Mouse (Mus musculus) liver (tissue): ENCODE measurements at regions not wholly inside any gene's neighbourhood (a gene's known extent, or its start where the extent isn't known, plus 50 kb on each side); places are given as distances from the start of the nearest gene placed in this dataset.

Source experiments
- DNase-seq: peaks from one replicate; pipeline ENCODE4 v3.0.0-alpha.2; 2020; ENCODE audit warnings: mixed read lengths

GRCm38 (mm10) chr10:37314746-37315430, 176.2 kb upstream of the Marcks start:
- no peak for DNase-seq

- no peak for DNase-seq
Observed at GRCm38 (mm10) chr10:37313461-37313860, 174.7 kb upstream of the Marcks start.

- DNase-seq: no peak
Observed at GRCm38 (mm10) chr10:37310266-37310945, 171.7 kb upstream of the Marcks start.

- no peak for DNase-seq
Observed at GRCm38 (mm10) chr10:37304656-37305055, 165.9 kb upstream of the Marcks start.

- no peak for DNase-seq
Observed at GRCm38 (mm10) chr10:37300181-37300889, 161.6 kb upstream of the Marcks start.

- no peak for DNase-seq
Observed at GRCm38 (mm10) chr10:37298689-37299421, 160.1 kb upstream of the Marcks start.

GRCm38 (mm10) chr10:37294231-37294630, 155.5 kb upstream of the Marcks start:
- DNase-seq: no peak

GRCm38 (mm10) chr10:37293292-37293691, 154.6 kb upstream of the Marcks start:
- no peak for DNase-seq

- DNase-seq: no peak
Observed at GRCm38 (mm10) chr10:37291639-37292495, 153.1 kb upstream of the Marcks start.

- peak; percentile 17 for DNase-seq
Observed at GRCm38 (mm10) chr10:37289964-37290704, 151.4 kb upstream of the Marcks start.

- no peak for DNase-seq
Observed at GRCm38 (mm10) chr10:37286305-37286704, 147.6 kb upstream of the Marcks start.

GRCm38 (mm10) chr10:37282951-37283350, 144.2 kb upstream of the Marcks start:
- no peak for DNase-seq

- no peak for DNase-seq
Observed at GRCm38 (mm10) chr10:37280823-37281222, 142.1 kb upstream of the Marcks start.

- DNase-seq: peak; percentile 55
Observed at GRCm38 (mm10) chr10:37280150-37280820, 141.6 kb upstream of the Marcks start.

GRCm38 (mm10) chr10:37279316-37279715, 140.6 kb upstream of the Marcks start:
- no peak for DNase-seq

GRCm38 (mm10) chr10:37275857-37276256, 137.1 kb upstream of the Marcks start:
- DNase-seq: no peak

- DNase-seq: no peak
Observed at GRCm38 (mm10) chr10:37275271-37275670, 136.6 kb upstream of the Marcks start.

- no peak for DNase-seq
Observed at GRCm38 (mm10) chr10:37271967-37272366, 133.2 kb upstream of the Marcks start.

GRCm38 (mm10) chr10:37270236-37271000, 131.7 kb upstream of the Marcks start:
- DNase-seq: no peak

- no peak for DNase-seq
Observed at GRCm38 (mm10) chr10:37266909-37267308, 128.2 kb upstream of the Marcks start.
